Comparison of ENCODE assay signal across 12 mouse cellular contexts in the genomic region with DNA sequence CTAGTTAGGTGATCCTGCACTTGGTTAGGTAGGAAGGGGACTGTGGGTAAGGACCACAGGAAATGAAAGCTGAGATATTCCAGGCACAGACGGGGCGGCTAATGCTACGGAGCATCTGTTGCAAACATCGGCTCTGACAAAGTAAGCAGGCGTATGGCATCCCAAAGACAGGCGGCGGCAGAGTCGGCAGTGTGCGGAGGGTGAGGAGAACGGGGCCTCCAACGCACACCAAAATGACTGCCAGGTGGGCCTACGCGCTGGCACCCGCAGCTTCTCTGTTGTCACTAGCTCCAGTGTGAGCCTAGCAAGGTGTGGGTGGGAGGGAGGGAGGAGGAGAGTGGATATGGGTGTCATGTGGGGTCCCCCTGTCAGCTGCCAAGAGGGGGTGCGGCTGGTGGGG. TPM values are rescaled to one million over a fixed set of nuclear protein-coding genes. Genes with fewer than 3 reads are reported as not detected.
DNase-seq lines count a peak whose midpoint lies in the region; ATAC-seq and TF ChIP-seq lines count a peak whose summit lies in the region.
"Had no signal": no experiment of that assay in that cellular context is flagged by ENCODE, and none has a peak within 500 bp of the region (broad histone marks: within the 10 kb centered on the region; RNA-seq: fewer than 3 reads in every experiment).

No protein-coding gene starts in this region.

- peak; percentile 88 for DNase-seq in brain, adult 2 months (ENCODE audit: low read depth, low spot score)
- peak; percentile 79 to 88 for DNase-seq in layer of hippocampus, adult 8-10 months (ENCODE audit: low spot score in 2 of 2)
- DNase-seq in left cerebral cortex, postnatal 25 days (ENCODE audit: low spot score in 2 of 2): peak; percentile 77 to 92
- no peak for DNase-seq in heart, adult 9 months (ENCODE audit: low spot score in 2 of 2)
- DNase-seq: kidney, postnatal 14 days; liver, embryonic 13.5 days had no signal

- H3K27ac ChIP-seq in cortical plate, adult 2 months (ENCODE audit: insufficient read depth, low read length): no peak overlapping the region
- no peak overlapping the region for H3K27ac ChIP-seq in heart, embryonic 11.5 days (ENCODE audit: low read depth, low read length)
- no peak overlapping the region for H3K27ac ChIP-seq in hindbrain, embryonic 16.5 days (ENCODE audit: low read depth, low read length)
- H3K27ac ChIP-seq: liver, embryonic 13.5 days had no signal

- H3K27me3 ChIP-seq in heart, embryonic 11.5 days (ENCODE audit: control insufficient read depth, insufficient read depth, low read length): no peaks in the 10 kb centered on the region
- H3K27me3 ChIP-seq in hindbrain, embryonic 16.5 days (replicated peaks; ENCODE audit: control insufficient read depth, insufficient read depth, low read length): no peaks in the 10 kb centered on the region
- H3K27me3 ChIP-seq: liver, embryonic 13.5 days; megakaryocyte, embryonic 14.5 days had no signal

- peak; percentile 24; the same call in 1 of the 2 replicates for TF ChIP-seq CTCF in cortical plate, adult 2 months (IDR thresholded peaks at IDR 0.05; ENCODE audit: extremely low read depth, insufficient read depth, low read length)

- ATAC-seq in heart, embryonic 11.5 days (replicated peaks; ENCODE audit: insufficient number of reproducible peaks, low FRiP score, low TSS enrichment): no peak
- ATAC-seq in hindbrain, embryonic 16.5 days: no peak

- peaks cover 11% of the 10 kb centered on the region for H3K4me1 ChIP-seq in cortical plate, adult 2 months (ENCODE audit: control insufficient read depth, insufficient read depth, low read length)
- H3K4me1 ChIP-seq in heart, embryonic 11.5 days (ENCODE audit: control insufficient read depth, insufficient read depth, low read length): peaks cover 31% of the 10 kb centered on the region
- peaks cover 13% of the 10 kb centered on the region for H3K4me1 ChIP-seq in hindbrain, embryonic 16.5 days (ENCODE audit: control insufficient read depth, insufficient read depth, low read depth, low read length)

- no peaks in the 10 kb centered on the region for H3K9me3 ChIP-seq in heart, embryonic 11.5 days (replicated peaks; ENCODE audit: control insufficient read depth, low read length)
- H3K9me3 ChIP-seq in hindbrain, embryonic 16.5 days (ENCODE audit: control insufficient read depth, low read length): no peaks in the 10 kb centered on the region
- H3K9me3 ChIP-seq: liver, embryonic 13.5 days; megakaryocyte, embryonic 14.5 days had no signal

- no peaks in the 10 kb centered on the region; the same call in 1 of the 2 replicates for H3K36me3 ChIP-seq in heart, embryonic 11.5 days (ENCODE audit: control insufficient read depth, insufficient read depth, low read length)
- H3K36me3 ChIP-seq in hindbrain, embryonic 16.5 days (ENCODE audit: control insufficient read depth, insufficient read depth, low read length): peaks cover 15% of the 10 kb centered on the region

- no peak overlapping the region for H3K9ac ChIP-seq in heart, embryonic 11.5 days (ENCODE audit: low read depth, low read length)
- H3K9ac ChIP-seq in hindbrain, embryonic 16.5 days (ENCODE audit: low read depth, low read length): no peak overlapping the region
- H3K9ac ChIP-seq: liver, embryonic 13.5 days had no signal

- WGBS in heart, embryonic 11.5 days (ENCODE audit: insufficient replicate concordance): 80% methylated on average over 15 of the region's 15 CpGs
- 71% methylated on average over 15 of the region's 15 CpGs for WGBS in hindbrain, embryonic 16.5 days

- H3K4me3 ChIP-seq in cortical plate, adult 2 months (ENCODE audit: insufficient read depth, low read length): no peak overlapping the region
- H3K4me3 ChIP-seq in heart, embryonic 11.5 days (ENCODE audit: low read depth, low read length): no peak overlapping the region
- H3K4me3 ChIP-seq in hindbrain, embryonic 16.5 days (ENCODE audit: low read length): no peak overlapping the region
- H3K4me3 ChIP-seq: liver, embryonic 13.5 days; megakaryocyte, embryonic 14.5 days had no signal

- intact Hi-C loops in left cerebral cortex, postnatal 25 days (cut with DNase I): loop anchor here (1.0 to 2.0 kb wide), 3 partner anchors 27 to 111 kb away; no protein-coding TSS in a partner anchor

- no peak for TF ChIP-seq POLR2A in cortical plate, adult 2 months (IDR thresholded peaks at IDR 0.05; ENCODE audit: extremely low read depth, insufficient read depth, low read length)

- H3K4me2 ChIP-seq in heart, embryonic 11.5 days: no peak overlapping the region
- H3K4me2 ChIP-seq in hindbrain, embryonic 16.5 days (ENCODE audit: low read length): no peak overlapping the region
- H3K4me2 ChIP-seq: liver, embryonic 13.5 days had no signal

RNA-seq across cellular contexts. Expression of a gene that starts 18.9 kb away (rescaled TPM):
- not detected in 2 replicates for polyA plus RNA-seq in cortical plate, adult 2 months (2012; rRNA removed)
- total RNA-seq in layer of hippocampus, adult 8-10 months (2022): not detected
- not detected for total RNA-seq in left cerebral cortex, postnatal 25 days (2021)
- not detected in 2 replicates for polyA plus RNA-seq in heart, embryonic 11.5 days (2014; fragmentation: Nextera tagmentation; extraction: Ambion mirVana)
- not detected in 2 replicates for polyA plus RNA-seq in hindbrain, embryonic 16.5 days (2015; fragmentation: Nextera tagmentation; extraction: Ambion mirVana)
- polyA plus RNA-seq: heart, embryonic 14.5 days; liver, embryonic 13.5 days; stomach, embryonic 14.5 days had no signal

RNA-seq across cellular contexts. Expression of a gene that starts 30.0 kb away (rescaled TPM):
- polyA plus RNA-seq in cortical plate, adult 2 months (2012; rRNA removed): 133 and 157 TPM in 2 replicates
- total RNA-seq in layer of hippocampus, adult 8-10 months (2022): 10 to 100 TPM; 72.6 to 90.6 (median 75.3) TPM
- 10 to 100 TPM; 81.3 to 87.8 TPM for total RNA-seq in left cerebral cortex, postnatal 25 days (2021)
- 49.8 and 60.0 TPM in 2 replicates for polyA plus RNA-seq in heart, embryonic 11.5 days (2014; fragmentation: Nextera tagmentation; extraction: Ambion mirVana)
- polyA plus RNA-seq in hindbrain, embryonic 16.5 days (2015; fragmentation: Nextera tagmentation; extraction: Ambion mirVana): 109 and 110 TPM in 2 replicates

RNA-seq across cellular contexts. Expression of a gene that starts 30.1 kb away (rescaled TPM):
- polyA plus RNA-seq in cortical plate, adult 2 months (2012; rRNA removed): 7.2 and 8.8 TPM in 2 replicates
- total RNA-seq in layer of hippocampus, adult 8-10 months (2022): 10 to 100 TPM in 2 of 4 experiments, 1 to 10 TPM in 2; 8.0 to 16.5 (median 11.9) TPM
- total RNA-seq in left cerebral cortex, postnatal 25 days (2021): 1 to 10 TPM; 7.4 to 9.1 TPM
- polyA plus RNA-seq in heart, embryonic 11.5 days (2014; fragmentation: Nextera tagmentation; extraction: Ambion mirVana): 11.4 and 12.3 TPM in 2 replicates
- polyA plus RNA-seq in hindbrain, embryonic 16.5 days (2015; fragmentation: Nextera tagmentation; extraction: Ambion mirVana): 8.7 TPM in 2 replicates

RNA-seq across cellular contexts. Expression of a gene that starts 57.5 kb away (rescaled TPM):
- polyA plus RNA-seq in cortical plate, adult 2 months (2012; rRNA removed): 8.6 and 9.1 TPM in 2 replicates
- 10 to 100 TPM; 30.0 to 39.0 (median 37.0) TPM for total RNA-seq in layer of hippocampus, adult 8-10 months (2022)
- total RNA-seq in left cerebral cortex, postnatal 25 days (2021): 10 to 100 TPM; 31.7 to 41.5 TPM
- polyA plus RNA-seq in heart, embryonic 11.5 days (2014; fragmentation: Nextera tagmentation; extraction: Ambion mirVana): 5.2 and 5.4 TPM in 2 replicates
- polyA plus RNA-seq in hindbrain, embryonic 16.5 days (2015; fragmentation: Nextera tagmentation; extraction: Ambion mirVana): 12.6 and 18.3 TPM in 2 replicates

Comparison
In these comparisons a context has a peak if more than half of its experiments do, and no peak if none do; other contexts are left out.
1. DNase-seq: peak in brain, adult 2 months (single experiment), layer of hippocampus, adult 8-10 months (2 of 2) and left cerebral cortex, postnatal 25 days (2 of 2); none in heart, adult 9 months (0 of 2).